Mouse (Mus musculus) spleen, adult 2 months (tissue): ENCODE results near the gene Hist2h4.

Source experiments
- CTCF ChIP-seq: fragments of 200-500 bp; IDR thresholded peaks from 2 replicates; pipeline ENCODE4 v1.5.1; 2011; ENCODE audit warnings: mild to moderate bottlenecking, inconsistent platforms; ENCODE audit not compliant: insufficient read depth, insufficient read length, insufficient replicate concordance; ENCODE audit errors: extremely low read depth
- POLR2A ChIP-seq: fragments of 200-500 bp; IDR thresholded peaks from 2 replicates; pipeline ENCODE4 v1.6.1; 2011; ENCODE audit warnings: low read depth, low read length, inconsistent platforms

DNA sequence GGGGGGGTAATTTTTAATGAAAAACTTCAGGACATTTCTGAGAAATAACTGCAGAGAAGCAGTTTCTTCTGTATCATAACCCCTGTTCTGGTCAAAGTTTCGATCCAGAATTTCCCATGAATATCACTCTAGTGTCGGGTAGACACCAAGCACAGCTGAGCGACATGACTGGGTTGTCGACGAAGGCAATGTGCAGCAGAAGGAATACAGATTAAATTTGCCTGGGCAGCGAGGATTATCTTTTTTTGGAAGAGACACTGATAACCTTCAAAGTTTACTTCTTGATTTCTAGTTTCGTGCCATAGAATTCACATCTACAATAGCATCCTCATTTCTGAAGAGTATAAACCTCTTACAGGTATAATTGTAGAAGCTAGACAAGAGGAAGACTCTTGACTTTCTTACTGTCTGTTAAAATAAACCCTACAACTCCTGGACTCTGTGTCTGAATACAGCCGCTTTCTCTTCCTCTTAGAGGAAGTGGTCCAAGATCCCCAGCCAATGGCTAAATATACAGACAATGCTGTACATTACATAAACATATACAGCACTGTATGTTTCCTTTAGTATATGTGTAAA, 3.1 kb upstream of the Hist2h4 start:
- TF ChIP-seq CTCF (no peak), POLR2A (no peak)
